Mouse (Mus musculus) kidney, embryonic 14.5 days (tissue): ENCODE measurements around the gene Kmt2e. TPM values are rescaled to one million over a fixed set of nuclear protein-coding genes. Genes with fewer than 3 reads are reported as not detected.

Experiments used
- ATAC-seq: fragments of 200-750 bp; cut with Nextera tagmentation; 2 replicates; pipeline ENCODE4 v1.8.0; 2017; ENCODE audit warnings: moderate number of reproducible peaks, mild to moderate bottlenecking, moderate TSS enrichment, moderate library complexity; ENCODE audit not compliant: low FRiP score, low TSS enrichment
- H3K27ac ChIP-seq: fragments of 300-500 bp; sonication (generic); 2 replicates; pipeline ENCODE4 v1.5.1; 2014; ENCODE audit warnings: low read depth, mild to moderate bottlenecking, low read length, moderate library complexity, mixed read lengths
- H3K27me3 ChIP-seq: fragments of 300-500 bp; sonication (generic); 2 replicates; pipeline ENCODE4 v1.6.1; 2014; ENCODE audit warnings: mild to moderate bottlenecking, low read length; ENCODE audit not compliant: control insufficient read depth, insufficient read depth
- H3K36me3 ChIP-seq: fragments of 300-500 bp; sonication (generic); 2 replicates; pipeline ENCODE4 v1.6.1; 2014; ENCODE audit warnings: low read length, mixed read lengths; ENCODE audit not compliant: control insufficient read depth, insufficient read depth
- H3K4me1 ChIP-seq: fragments of 300-500 bp; sonication (generic); 2 replicates; pipeline ENCODE4 v1.6.1; 2014; ENCODE audit warnings: low read length, mixed read lengths; ENCODE audit not compliant: control insufficient read depth, insufficient read depth
- H3K4me2 ChIP-seq: fragments of 300-500 bp; sonication (generic); replicated peaks from 2 replicates; pipeline ENCODE4 v1.6.1; 2014; ENCODE audit warnings: low read depth, mild to moderate bottlenecking, low read length
- H3K4me3 ChIP-seq: fragments of 300-500 bp; sonication (generic); 2 replicates; pipeline ENCODE4 v1.5.1; 2014; ENCODE audit warnings: mild to moderate bottlenecking, low read length
- H3K9ac ChIP-seq: fragments of 300-500 bp; sonication (generic); 2 replicates; pipeline ENCODE4 v1.6.1; 2014; ENCODE audit warnings: low read depth, mild to moderate bottlenecking, low read length, moderate library complexity
- H3K9me3 ChIP-seq: fragments of 300-500 bp; sonication (generic); 2 replicates; pipeline ENCODE4 v1.6.1; 2016; ENCODE audit warnings: low read length; ENCODE audit not compliant: control insufficient read depth
- WGBS: fragments of 180-500 bp; shearing (Covaris S2); extraction: QIAGEN DNeasy Blood & Tissue Kit; methylation state at CpG from one replicate; pipeline ENCODE4 v1.1.7; 2014; 5-methylcytosine and 5-hydroxymethylcytosine counted together
- polyA plus RNA-seq: library from polyadenylated mRNA; unstranded; fragments of >200 nt; fragmentation: Nextera tagmentation; extraction: Ambion mirVana; gene quantifications from 2 replicates; pipeline ENCODE4 v1.2.1, GENCODE M21; 2014

Gene Kmt2e
- polyA plus RNA-seq, 1 experiment from 2014 or later, result 81.6 TPM

DNA sequence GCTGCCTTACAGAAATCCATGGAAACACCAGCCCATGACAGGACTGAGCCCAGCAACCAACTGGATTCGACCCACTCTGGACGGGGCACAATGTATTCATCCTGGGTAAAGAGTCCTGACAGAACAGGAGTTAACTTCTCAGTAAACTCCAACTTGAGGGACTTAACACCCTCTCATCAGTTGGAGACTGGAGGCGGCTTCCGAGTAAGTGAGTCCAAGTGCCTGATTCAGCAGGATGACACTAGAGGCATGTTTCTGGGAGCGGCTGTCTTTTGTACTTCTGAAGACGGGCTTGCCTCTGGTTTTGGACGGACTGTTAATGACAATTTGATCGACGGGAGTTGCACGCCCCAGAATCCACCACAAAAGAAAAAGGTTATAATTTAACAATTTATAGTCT lies 63.7 kb downstream of the Kmt2e start:
- H3K9me3 ChIP-seq, result no peaks in the 10 kb centered on the region
- no peak for ATAC-seq
- no peaks in the 10 kb centered on the region for H3K4me1 ChIP-seq
- no peak overlapping the region for H3K9ac ChIP-seq
- WGBS, result 93% methylated on average over 10 of the region's 10 CpGs
- H3K36me3 ChIP-seq, result peaks cover 90% of the 10 kb centered on the region
- H3K4me3 ChIP-seq, result no peak overlapping the region
- H3K27me3 ChIP-seq, result no peaks in the 10 kb centered on the region
- H3K27ac ChIP-seq, result no peak overlapping the region
- H3K4me2 ChIP-seq, result no peak overlapping the region

GRCm38 (mm10) chr5:23499257-23499656 lies 65.0 kb downstream of the Kmt2e start:
- Histone ChIP-seq H3K27me3 (no peaks in the 10 kb centered on the region), H3K36me3 (peaks cover 83% of the 10 kb centered on the region), H3K27ac (no peak overlapping the region), H3K4me2 (no peak overlapping the region), H3K4me1 (no peaks in the 10 kb centered on the region), H3K9ac (no peak overlapping the region), H3K9me3 (no peaks in the 10 kb centered on the region), H3K4me3 (no peak overlapping the region)
- WGBS, result 92% methylated on average over 16 of the region's 16 CpGs
- ATAC-seq, result no peak

GRCm38 (mm10) chr5:23500715-23501114 lies 66.5 kb downstream of the Kmt2e start:
- 91% methylated on average over 6 of the region's 6 CpGs for whole genome bisulfite sequencing
- peaks cover 79% of the 10 kb centered on the region for H3K36me3 ChIP-seq
- ATAC-seq, result no peak

GRCm38 (mm10) chr5:23501582-23502316 lies 67.5 kb downstream of the Kmt2e start:
- no peaks in the 10 kb centered on the region for H3K9me3 ChIP-seq
- H3K27ac ChIP-seq, result no peak overlapping the region
- WGBS, result 86% methylated on average over 13 of the region's 13 CpGs
- H3K4me2 ChIP-seq, result no peak overlapping the region
- no peaks in the 10 kb centered on the region for H3K27me3 ChIP-seq
- H3K4me1 ChIP-seq, result no peaks in the 10 kb centered on the region
- peaks cover 68% of the 10 kb centered on the region for H3K36me3 ChIP-seq
- ATAC-seq, result no peak
- no peak overlapping the region for H3K4me3 ChIP-seq
- H3K9ac ChIP-seq, result no peak overlapping the region

More at GRCm38 (mm10) chr5:23500715-23501114, 66.5 kb downstream of the Kmt2e start:
- H3K9ac ChIP-seq, result no peak overlapping the region
- no peaks in the 10 kb centered on the region for H3K4me1 ChIP-seq
- no peak overlapping the region for H3K27ac ChIP-seq
- no peaks in the 10 kb centered on the region for H3K27me3 ChIP-seq
- no peaks in the 10 kb centered on the region for H3K9me3 ChIP-seq
- H3K4me2 ChIP-seq, result no peak overlapping the region
- no peak overlapping the region for H3K4me3 ChIP-seq

GRCm38 (mm10) chr5:23502317-23502937 lies 68.2 kb downstream of the Kmt2e start:
- no peaks in the 10 kb centered on the region for H3K4me1 ChIP-seq
- H3K27ac ChIP-seq, result no peak overlapping the region
- peaks cover 63% of the 10 kb centered on the region for H3K36me3 ChIP-seq
- H3K4me2 ChIP-seq, result no peak overlapping the region
- ATAC-seq, result peak; percentile 60; the same call in 1 of the 2 replicates
- WGBS, result 78% methylated on average over 11 of the region's 13 CpGs
- no peaks in the 10 kb centered on the region for H3K27me3 ChIP-seq
- no peak overlapping the region for H3K9ac ChIP-seq
- no peak overlapping the region for H3K4me3 ChIP-seq
- H3K9me3 ChIP-seq, result no peaks in the 10 kb centered on the region

- no peak overlapping the region for H3K4me3 ChIP-seq
- no peaks in the 10 kb centered on the region for H3K27me3 ChIP-seq
- no peaks in the 10 kb centered on the region for H3K4me1 ChIP-seq
- peaks cover 38% of the 10 kb centered on the region for H3K36me3 ChIP-seq
- no peak for ATAC-seq
- no peaks in the 10 kb centered on the region for H3K9me3 ChIP-seq
- no peak overlapping the region for H3K9ac ChIP-seq
- H3K27ac ChIP-seq, result no peak overlapping the region
- H3K4me2 ChIP-seq, result no peak overlapping the region
- WGBS, result 87% methylated on average over 3 of the region's 3 CpGs
Observed at GRCm38 (mm10) chr5:23505578-23505977, 71.3 kb downstream of the Kmt2e start.

- no peak overlapping the region for H3K9ac ChIP-seq
- H3K27ac ChIP-seq, result no peak overlapping the region
- H3K36me3 ChIP-seq, result peaks cover 22% of the 10 kb centered on the region
- H3K27me3 ChIP-seq, result no peaks in the 10 kb centered on the region
- H3K9me3 ChIP-seq, result no peaks in the 10 kb centered on the region
- H3K4me1 ChIP-seq, result no peaks in the 10 kb centered on the region
- no peak overlapping the region for H3K4me2 ChIP-seq
- 85% methylated on average over 4 of the region's 4 CpGs for WGBS
- no peak for ATAC-seq
- no peak overlapping the region for H3K4me3 ChIP-seq
Observed at GRCm38 (mm10) chr5:23507210-23507609, 73.0 kb downstream of the Kmt2e start.

DNA sequence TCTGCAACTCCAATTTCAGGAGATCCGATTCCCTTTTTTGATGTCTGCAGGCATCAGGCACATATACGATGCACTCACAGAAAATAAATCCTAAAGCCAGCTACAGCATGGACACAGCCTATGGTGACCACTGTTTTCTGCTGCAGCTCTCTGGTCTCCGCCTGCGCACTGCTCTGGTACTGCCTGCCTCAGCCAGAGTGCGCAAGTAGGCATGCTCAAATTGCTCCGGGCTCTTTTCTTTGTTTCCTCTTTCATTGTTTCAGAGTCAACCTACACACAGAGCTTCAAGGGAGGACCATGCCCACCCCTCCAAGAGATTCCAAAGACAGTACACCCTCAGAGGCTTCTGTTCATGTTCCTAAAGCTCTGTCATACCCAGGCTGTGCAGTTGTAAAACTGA lies 74.4 kb downstream of the Kmt2e start:
- Histone ChIP-seq H3K9ac (no peak overlapping the region), H3K9me3 (no peaks in the 10 kb centered on the region), H3K36me3 (peaks cover 20% of the 10 kb centered on the region; the same call in 1 of the 2 replicates), H3K27ac (no peak overlapping the region), H3K4me2 (no peak overlapping the region), H3K4me3 (no peak overlapping the region), H3K27me3 (no peaks in the 10 kb centered on the region), H3K4me1 (no peaks in the 10 kb centered on the region)
- no peak for ATAC-seq
- 88% methylated on average over 6 of the region's 6 CpGs for whole genome bisulfite sequencing

GRCm38 (mm10) chr5:23511456-23511855 lies 77.2 kb downstream of the Kmt2e start:
- Histone ChIP-seq H3K9ac (no peak overlapping the region), H3K27ac (no peak overlapping the region), H3K36me3 (peaks cover 32% of the 10 kb centered on the region), H3K9me3 (no peaks in the 10 kb centered on the region), H3K4me2 (no peak overlapping the region), H3K4me1 (no peaks in the 10 kb centered on the region), H3K4me3 (no peak overlapping the region), H3K27me3 (no peaks in the 10 kb centered on the region)
- no peak for ATAC-seq
- 97% methylated on average over 5 of the region's 5 CpGs for WGBS
